Mouse (Mus musculus) heart, embryonic 13.5 days (tissue): ENCODE measurements around the gene Fhod1. TPM values are rescaled to one million over a fixed set of nuclear protein-coding genes. Genes with fewer than 3 reads are reported as not detected.

Source experiments
- ATAC-seq: fragments of 200-750 bp; cut with Nextera tagmentation; 2 replicates; pipeline ENCODE4 v1.8.0; 2017; ENCODE audit warnings: moderate TSS enrichment; ENCODE audit not compliant: insufficient number of reproducible peaks, low FRiP score, low TSS enrichment; ENCODE audit errors: extremely low read depth
- H3K27ac ChIP-seq: fragments of 300-500 bp; sonication (generic); replicated peaks from 2 replicates; pipeline ENCODE4 v1.5.1; 2015; ENCODE audit warnings: moderate library complexity, mild to moderate bottlenecking, inconsistent platforms
- H3K27me3 ChIP-seq: fragments of 300-500 bp; sonication (generic); replicated peaks from 2 replicates; pipeline ENCODE4 v1.6.1; 2015; ENCODE audit warnings: mild to moderate bottlenecking, inconsistent platforms
- H3K36me3 ChIP-seq: fragments of 300-500 bp; sonication (generic); 2 replicates; pipeline ENCODE4 v1.6.1; 2015; ENCODE audit warnings: mild to moderate bottlenecking, inconsistent platforms
- H3K4me1 ChIP-seq: fragments of 300-500 bp; sonication (generic); 2 replicates; pipeline ENCODE4 v1.6.1; 2015; ENCODE audit warnings: inconsistent platforms
- H3K4me2 ChIP-seq: fragments of 300-500 bp; sonication (generic); 2 replicates; pipeline ENCODE4 v1.6.1; 2015; ENCODE audit warnings: inconsistent platforms, mild to moderate bottlenecking, moderate library complexity
- H3K4me3 ChIP-seq: fragments of 300-500 bp; sonication (generic); 2 replicates; pipeline ENCODE4 v1.5.1; 2015; ENCODE audit warnings: moderate library complexity, mild to moderate bottlenecking, inconsistent platforms
- H3K9ac ChIP-seq: fragments of 300-500 bp; sonication (generic); 2 replicates; pipeline ENCODE4 v1.6.1; 2015; ENCODE audit warnings: inconsistent platforms, mild to moderate bottlenecking, moderate library complexity
- H3K9me3 ChIP-seq: fragments of 300-500 bp; sonication (generic); 2 replicates; pipeline ENCODE4 v1.6.1; 2016; ENCODE audit warnings: inconsistent platforms
- WGBS: fragments of 180-500 bp; shearing (Covaris S2); methylation state at CpG from one replicate; pipeline ENCODE4 v1.1.7; 2015; ENCODE audit warnings: mixed read lengths; 5-methylcytosine and 5-hydroxymethylcytosine counted together
- polyA plus RNA-seq: library from polyadenylated mRNA; unstranded; fragments of >200 nt; fragmentation: Nextera tagmentation; extraction: Ambion mirVana; gene quantifications from 2 replicates; pipeline ENCODE4 v1.2.1, GENCODE M21; 2015

Gene Fhod1
- polyA plus RNA-seq, 1 experiment from 2014 or later: 2.0 TPM

- peaks cover 82% of the 10 kb centered on the region for H3K36me3 ChIP-seq
- no peaks in the 10 kb centered on the region for H3K27me3 ChIP-seq
- peak overlapping the region; percentile 21; the same call in 1 of the 2 replicates for H3K9ac ChIP-seq
- peaks cover 51% of the 10 kb centered on the region for H3K4me1 ChIP-seq
- peak overlapping the region; percentile 67 for H3K27ac ChIP-seq
- H3K9me3 ChIP-seq: no peaks in the 10 kb centered on the region
- 0 out of 2 replicates have a peak, but pooled peaks have one; percentile 16 for ATAC-seq
- H3K4me3 ChIP-seq: no peak overlapping the region
- H3K4me2 ChIP-seq: no peak overlapping the region
- WGBS: 62% methylated on average over 9 of the region's 9 CpGs
Observed at GRCm38 (mm10) chr8:105303874-105304273, 43.9 kb downstream of the Fhod1 start.

DNA sequence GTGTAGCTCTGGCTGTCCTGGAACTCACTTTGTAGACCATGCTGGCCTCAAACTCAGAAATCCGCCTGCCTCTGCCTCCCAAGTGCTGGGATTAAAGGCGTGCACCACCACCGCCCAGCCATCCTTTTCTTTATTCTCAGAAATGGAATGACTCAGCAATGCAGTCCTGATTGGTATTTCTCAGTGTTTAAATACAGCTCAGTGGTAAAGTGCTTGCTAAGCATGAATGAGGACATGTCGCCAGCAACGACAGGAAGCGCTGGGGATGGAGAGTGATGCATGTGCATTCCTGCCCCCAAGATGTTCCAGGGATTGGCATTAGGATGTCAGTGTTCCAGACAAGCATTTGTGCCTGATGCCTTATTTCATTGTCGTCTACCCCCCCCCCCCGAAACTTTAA, 44.4 kb downstream of the Fhod1 start:
- 75% methylated on average over 8 of the region's 8 CpGs for WGBS
- ATAC-seq: no peak
- Histone ChIP-seq H3K27me3 (no peaks in the 10 kb centered on the region), H3K9me3 (no peaks in the 10 kb centered on the region), H3K36me3 (peaks cover 81% of the 10 kb centered on the region), H3K4me2 (no peak overlapping the region), H3K4me1 (peaks cover 56% of the 10 kb centered on the region), H3K4me3 (no peak overlapping the region), H3K27ac (0 out of 2 replicates have a peak overlapping the region, but pooled peaks have one; percentile 67), H3K9ac (0 out of 2 replicates have a peak overlapping the region, but pooled peaks have one; percentile 21)

- peaks cover 63% of the 10 kb centered on the region for H3K36me3 ChIP-seq
- WGBS: 85% methylated on average over 8 of the region's 8 CpGs
- ATAC-seq: no peak
- H3K4me1 ChIP-seq: peaks cover 54% of the 10 kb centered on the region
- no peaks in the 10 kb centered on the region for H3K9me3 ChIP-seq
- H3K27me3 ChIP-seq: peaks cover 6% of the 10 kb centered on the region; the same call in 1 of the 2 replicates
- H3K4me3 ChIP-seq: peak overlapping the region; percentile 7; the same call in 1 of the 2 replicates
- H3K27ac ChIP-seq: no peak overlapping the region
- peak overlapping the region; percentile 98; the same call in 1 of the 2 replicates for H3K4me2 ChIP-seq
- peak overlapping the region; percentile 25 for H3K9ac ChIP-seq
Observed at GRCm38 (mm10) chr8:105299962-105300361, 47.8 kb downstream of the Fhod1 start.

- peaks cover 40% of the 10 kb centered on the region for H3K4me1 ChIP-seq
- peak overlapping the region; percentile 97 for H3K9ac ChIP-seq
- H3K27me3 ChIP-seq: peaks cover 15% of the 10 kb centered on the region
- WGBS: 42% methylated on average over 18 of the region's 18 CpGs
- H3K27ac ChIP-seq: peak overlapping the region; percentile 75; the same call in 1 of the 2 replicates
- no peaks in the 10 kb centered on the region for H3K9me3 ChIP-seq
- peak overlapping the region; percentile 98 for H3K4me2 ChIP-seq
- ATAC-seq: no peak
- H3K36me3 ChIP-seq: peaks cover 50% of the 10 kb centered on the region
- H3K4me3 ChIP-seq: peak overlapping the region; percentile 100
Observed at GRCm38 (mm10) chr8:105298351-105299252, 49.2 kb downstream of the Fhod1 start.

GRCm38 (mm10) chr8:105297511-105298192, 50.1 kb downstream of the Fhod1 start, which contains the start of gene E2f4:
E2f4 (plus strand) TSS chr8:105297663.
- H3K27me3 ChIP-seq: peaks cover 25% of the 10 kb centered on the region
- peak within 1 kb of the TSS; percentile 100 for H3K4me3 ChIP-seq
- peak within 1 kb of the TSS; percentile 75 for H3K27ac ChIP-seq
- no peaks in the 10 kb centered on the region for H3K9me3 ChIP-seq
- under 1% methylated on average over 58 of the region's 58 CpGs for WGBS
- H3K9ac ChIP-seq: peak within 1 kb of the TSS; percentile 97
- H3K4me2 ChIP-seq: peak within 1 kb of the TSS; percentile 98
- ATAC-seq: peak; percentile 58; the same call in 1 of the 2 replicates
- peaks cover 41% of the 10 kb centered on the region for H3K36me3 ChIP-seq
- H3K4me1 ChIP-seq: peaks cover 33% of the 10 kb centered on the region

GRCm38 (mm10) chr8:105295895-105296573, 51.7 kb downstream of the Fhod1 start, which contains the start of gene Exoc3l:
Exoc3l (minus strand) TSS chr8:105296101.
- Histone ChIP-seq H3K4me2 (peak within 1 kb of the TSS; percentile 98), H3K27ac (peak within 1 kb of the TSS; percentile 75), H3K9me3 (no peaks in the 10 kb centered on the region), H3K27me3 (peaks cover 29% of the 10 kb centered on the region), H3K4me1 (peaks cover 33% of the 10 kb centered on the region), H3K4me3 (peak within 1 kb of the TSS; percentile 100), H3K36me3 (peaks cover 25% of the 10 kb centered on the region), H3K9ac (peak within 1 kb of the TSS; percentile 97)
- ATAC-seq: no peak
- 36% methylated on average over 11 of the region's 11 CpGs for WGBS

GRCm38 (mm10) chr8:105295256-105295655, 52.5 kb downstream of the Fhod1 start:
- Histone ChIP-seq H3K9me3 (no peaks in the 10 kb centered on the region), H3K4me3 (peak overlapping the region; percentile 40), H3K27me3 (peaks cover 35% of the 10 kb centered on the region), H3K36me3 (peaks cover 17% of the 10 kb centered on the region), H3K9ac (peak overlapping the region; percentile 61), H3K4me2 (peak overlapping the region; percentile 98), H3K4me1 (peaks cover 37% of the 10 kb centered on the region), H3K27ac (peak overlapping the region; percentile 75)
- 45% methylated on average over 11 of the region's 11 CpGs for WGBS
- ATAC-seq: no peak

DNA sequence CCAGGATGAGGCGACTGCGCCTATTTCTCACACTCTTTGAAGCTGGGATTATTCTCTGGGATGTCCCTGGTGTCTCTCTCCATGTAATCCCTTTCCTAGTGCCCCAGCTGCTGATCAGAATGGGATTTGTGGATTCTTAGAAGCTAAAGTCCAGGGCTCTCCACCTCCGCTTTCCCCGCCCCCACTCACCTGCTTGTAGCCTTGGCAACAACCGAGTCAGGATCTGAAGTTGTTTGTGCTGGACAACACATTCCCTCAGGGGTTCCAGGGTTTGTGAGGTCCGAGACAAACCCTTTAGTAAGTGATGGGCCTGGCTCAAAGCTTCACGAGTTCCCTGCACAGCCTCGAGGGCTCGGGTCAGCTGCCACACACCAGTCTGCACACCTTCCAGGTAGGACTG, 53.0 kb downstream of the Fhod1 start:
- peaks cover 12% of the 10 kb centered on the region for H3K36me3 ChIP-seq

DNA sequence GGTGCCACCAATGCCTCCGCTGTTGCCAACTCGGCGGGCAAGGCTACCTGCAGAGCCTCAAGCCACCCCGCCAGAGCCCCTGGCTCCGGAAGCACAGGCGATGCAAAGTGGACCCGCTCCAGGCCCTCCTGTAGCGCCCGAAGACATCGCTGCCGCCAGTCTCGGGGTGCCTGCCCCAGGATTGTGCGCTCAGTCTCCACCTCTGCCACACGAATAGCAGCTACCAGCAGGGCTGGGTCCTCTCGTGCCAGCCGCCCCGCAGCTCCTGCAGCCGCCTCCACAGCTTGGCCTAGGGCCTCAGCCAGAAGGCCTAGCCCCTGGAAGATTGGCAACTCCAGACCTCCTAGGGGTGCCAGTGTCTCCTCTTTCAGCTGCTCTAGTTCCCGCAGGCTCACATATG, 54.3 kb downstream of the Fhod1 start:
- Histone ChIP-seq H3K4me2 (no peak overlapping the region), H3K27me3 (peaks cover 42% of the 10 kb centered on the region), H3K27ac (no peak overlapping the region), H3K36me3 (no peaks in the 10 kb centered on the region), H3K9me3 (no peaks in the 10 kb centered on the region), H3K9ac (no peak overlapping the region), H3K4me1 (peaks cover 39% of the 10 kb centered on the region), H3K4me3 (no peak overlapping the region)
- 60% methylated on average over 19 of the region's 19 CpGs for WGBS
- ATAC-seq: no peak

More for the DNA sequence above, 53.0 kb downstream of the Fhod1 start:
- Histone ChIP-seq H3K9ac (peak overlapping the region; percentile 61), H3K9me3 (no peaks in the 10 kb centered on the region), H3K4me3 (peak overlapping the region; percentile 40), H3K27me3 (peaks cover 40% of the 10 kb centered on the region), H3K4me1 (peaks cover 38% of the 10 kb centered on the region), H3K27ac (no peak overlapping the region), H3K4me2 (peak overlapping the region; percentile 98)
- 70% methylated on average over 9 of the region's 9 CpGs for WGBS
- ATAC-seq: no peak

GRCm38 (mm10) chr8:105292471-105292870, 55.3 kb downstream of the Fhod1 start:
- Histone ChIP-seq H3K4me3 (no peak overlapping the region), H3K9ac (no peak overlapping the region), H3K27ac (no peak overlapping the region), H3K27me3 (peaks cover 42% of the 10 kb centered on the region), H3K36me3 (no peaks in the 10 kb centered on the region), H3K9me3 (no peaks in the 10 kb centered on the region), H3K4me2 (no peak overlapping the region), H3K4me1 (peaks cover 39% of the 10 kb centered on the region)
- no peak for ATAC-seq
- 68% methylated on average over 7 of the region's 7 CpGs for WGBS
